Mouse (Mus musculus): ENCODE data around the gene Atp6v1fnb. TPM values are rescaled to one million over a fixed set of nuclear protein-coding genes. Genes with fewer than 3 reads are reported as not detected.

Atp6v1fnb gene
- polyA plus RNA-seq, 1 experiment from 2014 or later = not detected

DNA sequence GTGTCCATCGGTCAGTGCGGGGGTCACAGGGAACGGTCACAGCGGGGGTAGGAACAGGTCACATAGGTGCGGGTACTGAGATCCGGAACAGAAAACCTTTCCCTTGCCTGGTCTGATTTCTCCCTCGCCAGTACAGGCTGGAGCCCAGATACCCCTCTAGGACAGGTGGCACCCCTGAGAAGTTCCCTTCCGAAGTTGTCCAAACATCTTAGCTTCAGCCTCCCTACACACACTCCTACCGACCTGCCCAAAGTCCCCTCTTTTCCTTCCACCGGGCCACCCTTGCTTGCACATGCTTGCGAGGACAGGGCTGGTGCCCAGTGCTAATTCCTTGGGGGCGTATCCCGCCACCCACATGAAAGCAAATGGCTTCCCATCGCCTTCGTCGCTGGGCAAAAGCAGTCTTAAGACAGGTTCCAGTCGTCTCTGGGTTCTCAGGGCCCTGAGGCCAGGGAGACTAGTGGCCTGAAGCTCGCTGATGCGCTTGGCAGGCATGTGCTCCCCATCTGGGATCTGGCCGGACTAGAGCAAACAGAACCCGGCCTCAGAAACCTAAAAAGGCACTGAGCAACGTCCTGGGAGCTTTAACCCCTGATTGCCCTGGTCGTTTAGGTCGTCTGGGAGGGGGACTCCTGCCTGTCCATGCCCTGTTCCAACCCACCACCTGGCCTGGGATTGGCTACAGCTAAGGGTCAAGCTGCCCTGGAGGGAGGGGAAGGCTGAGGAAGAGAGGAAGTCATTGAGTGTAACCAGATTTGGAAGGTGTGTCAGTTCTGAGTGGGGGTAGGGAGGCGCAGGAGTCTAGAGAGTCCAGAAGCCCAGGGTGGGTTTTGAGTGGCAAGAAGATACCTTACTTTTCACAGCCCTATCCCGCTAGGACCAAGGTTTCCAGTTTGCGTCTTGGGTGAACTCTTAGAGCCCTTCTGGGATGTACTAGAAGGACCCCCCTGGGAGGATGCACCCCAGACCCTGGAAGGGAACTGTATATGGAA, 37.1 kb upstream of the Atp6v1fnb start:
- peak overlapping the region; percentile 85 for H3K4me2 ChIP-seq (ENCODE audit: low read depth, low read length)
- peaks cover 14% of the 10 kb centered on the region for H3K27me3 ChIP-seq (replicated peaks; ENCODE audit: control insufficient read depth, insufficient read depth, low read length)
- H3K4me1 ChIP-seq (ENCODE audit: control insufficient read depth, insufficient read depth, low read length) = peaks cover 13% of the 10 kb centered on the region
- peak overlapping the region; percentile 76 for H3K9ac ChIP-seq (ENCODE audit: low read depth, low read length)
- H3K36me3 ChIP-seq (ENCODE audit: control insufficient read depth, insufficient read depth, low read length) = no peaks in the 10 kb centered on the region
- peak overlapping the region; percentile 65 for H3K4me3 ChIP-seq (ENCODE audit: low read length)
- ATAC-seq = peak; percentile 10; the same call in 1 of the 2 replicates
- WGBS = 5% methylated on average over 27 of the region's 27 CpGs
- H3K27ac ChIP-seq (ENCODE audit: low read length) = peak overlapping the region; percentile 86
- H3K9me3 ChIP-seq (ENCODE audit: control insufficient read depth, low read length) = no peaks in the 10 kb centered on the region

DNA sequence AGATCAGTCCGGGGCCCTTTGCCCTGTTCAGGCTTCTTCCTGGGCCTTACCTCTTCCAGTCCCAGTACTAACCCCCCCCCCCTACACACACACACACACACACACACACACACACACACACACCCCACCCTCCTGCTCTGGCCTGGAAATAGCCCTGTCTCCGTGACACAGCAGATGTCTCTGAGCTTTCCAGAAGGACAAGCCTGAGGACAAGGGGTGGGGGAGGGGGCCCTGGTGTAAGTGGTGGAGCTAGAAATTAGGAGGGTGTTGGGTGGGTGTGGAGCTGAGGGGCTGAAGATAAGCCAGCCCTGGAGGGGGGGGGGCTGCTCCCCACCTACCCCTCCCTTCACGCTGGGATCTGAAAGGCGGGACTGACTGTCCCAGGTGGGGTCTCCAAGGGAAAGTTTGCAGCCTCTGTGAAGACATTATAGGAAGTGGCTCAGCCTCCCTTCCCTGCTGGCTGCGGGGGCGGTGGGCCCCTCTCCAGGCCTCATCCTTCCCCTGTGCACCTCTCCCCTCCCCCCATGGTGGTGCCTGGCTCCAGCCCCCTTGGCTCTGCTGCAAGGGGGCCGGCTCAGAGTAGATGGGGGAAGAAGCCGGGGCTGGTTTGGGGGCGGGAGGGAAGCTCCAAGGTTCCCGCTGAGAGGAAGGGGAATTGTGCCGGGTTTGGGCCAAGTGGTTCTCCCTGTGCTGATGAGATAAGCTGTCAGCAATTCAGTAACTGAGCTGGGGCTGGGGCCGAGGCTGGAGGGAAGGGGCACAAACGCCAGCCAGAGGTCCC, 36.1 kb upstream of the Atp6v1fnb start:
- peak overlapping the region; percentile 85 for H3K4me2 ChIP-seq (ENCODE audit: low read depth, low read length)
- 8% methylated on average over 12 of the region's 13 CpGs for WGBS
- no peaks in the 10 kb centered on the region for H3K9me3 ChIP-seq (ENCODE audit: control insufficient read depth, low read length)
- peak overlapping the region; percentile 76 for H3K9ac ChIP-seq (ENCODE audit: low read depth, low read length)
- peaks cover 14% of the 10 kb centered on the region for H3K27me3 ChIP-seq (replicated peaks; ENCODE audit: control insufficient read depth, insufficient read depth, low read length)
- H3K4me3 ChIP-seq (ENCODE audit: low read length) = peak overlapping the region; percentile 65
- H3K36me3 ChIP-seq (ENCODE audit: control insufficient read depth, insufficient read depth, low read length) = no peaks in the 10 kb centered on the region
- peak; percentile 68 for ATAC-seq
- peaks cover 13% of the 10 kb centered on the region for H3K4me1 ChIP-seq (ENCODE audit: control insufficient read depth, insufficient read depth, low read length)
- H3K27ac ChIP-seq (ENCODE audit: low read length) = peak overlapping the region; percentile 86

DNA sequence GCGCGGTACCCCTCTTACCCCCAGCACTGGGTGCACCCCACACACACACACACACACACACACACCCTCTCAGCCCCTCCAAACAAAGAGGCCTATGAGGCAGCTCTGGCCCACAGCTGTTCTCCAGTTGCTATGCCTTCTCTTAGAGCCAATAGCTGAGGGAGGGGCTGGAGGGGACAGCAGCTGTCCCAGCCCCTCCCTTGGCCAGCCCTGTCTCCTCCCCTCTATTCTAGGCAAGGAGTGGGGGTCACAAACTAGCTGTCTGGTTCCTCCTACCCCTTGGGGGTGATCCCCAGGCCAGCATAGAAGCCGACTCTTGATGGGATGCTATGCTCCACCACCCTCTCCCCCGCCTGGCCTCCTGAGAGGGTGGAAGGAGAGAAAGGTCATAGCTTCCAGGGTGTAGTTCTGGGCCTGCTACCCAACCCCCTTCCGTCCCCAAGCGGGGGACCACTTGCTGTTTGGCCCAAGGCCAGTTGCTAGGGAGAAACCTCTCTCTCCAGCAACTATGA, 35.2 kb upstream of the Atp6v1fnb start:
- Histone ChIP-seq H3K36me3 (ENCODE audit: control insufficient read depth, insufficient read depth, low read length) (no peaks in the 10 kb centered on the region), H3K27ac (ENCODE audit: low read length) (peak overlapping the region; percentile 86), H3K9me3 (ENCODE audit: control insufficient read depth, low read length) (no peaks in the 10 kb centered on the region), H3K27me3 (replicated peaks; ENCODE audit: control insufficient read depth, insufficient read depth, low read length) (peaks cover 14% of the 10 kb centered on the region), H3K4me3 (ENCODE audit: low read length) (peak overlapping the region; percentile 65), H3K4me1 (ENCODE audit: control insufficient read depth, insufficient read depth, low read length) (peaks cover 13% of the 10 kb centered on the region), H3K9ac (ENCODE audit: low read depth, low read length) (peak overlapping the region; percentile 76), H3K4me2 (ENCODE audit: low read depth, low read length) (peak overlapping the region; percentile 85)
- 14% methylated on average over 6 of the region's 6 CpGs for WGBS
- ATAC-seq = peak; percentile 39; the same call in 1 of the 2 replicates

DNA sequence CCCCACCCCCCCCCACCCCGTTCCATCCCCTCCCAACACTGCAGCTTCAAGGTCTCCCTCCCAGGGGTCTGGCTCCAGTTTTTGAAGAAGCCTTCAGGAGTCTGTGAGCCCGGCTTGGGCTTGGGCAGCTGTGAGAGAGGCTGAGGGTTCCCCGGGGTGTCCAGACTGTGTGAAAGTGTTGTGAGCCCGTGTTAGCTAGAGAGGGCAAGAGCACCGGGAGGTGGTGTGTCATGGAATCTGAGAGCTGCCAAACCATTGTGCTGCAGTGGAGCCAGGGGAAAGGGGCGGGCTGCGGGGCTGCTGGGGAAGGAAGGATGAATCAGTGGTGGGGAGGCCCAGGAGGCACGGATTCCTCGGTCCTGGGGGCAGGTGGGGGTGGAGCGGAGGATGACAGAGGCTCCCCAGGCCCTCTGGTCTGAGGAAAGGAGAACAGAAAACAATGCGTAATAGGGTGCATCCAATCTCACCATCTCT, 34.7 kb upstream of the Atp6v1fnb start:
- Histone ChIP-seq H3K4me2 (ENCODE audit: low read depth, low read length) (peak overlapping the region; percentile 85), H3K9me3 (ENCODE audit: control insufficient read depth, low read length) (no peaks in the 10 kb centered on the region), H3K27me3 (replicated peaks; ENCODE audit: control insufficient read depth, insufficient read depth, low read length) (peaks cover 14% of the 10 kb centered on the region), H3K4me1 (ENCODE audit: control insufficient read depth, insufficient read depth, low read length) (peaks cover 13% of the 10 kb centered on the region), H3K36me3 (ENCODE audit: control insufficient read depth, insufficient read depth, low read length) (no peaks in the 10 kb centered on the region), H3K9ac (ENCODE audit: low read depth, low read length) (peak overlapping the region; percentile 76), H3K27ac (ENCODE audit: low read length) (peak overlapping the region; percentile 86), H3K4me3 (ENCODE audit: low read length) (peak overlapping the region; percentile 65)
- WGBS = 11% methylated on average over 11 of the region's 11 CpGs
- no peak for ATAC-seq

DNA sequence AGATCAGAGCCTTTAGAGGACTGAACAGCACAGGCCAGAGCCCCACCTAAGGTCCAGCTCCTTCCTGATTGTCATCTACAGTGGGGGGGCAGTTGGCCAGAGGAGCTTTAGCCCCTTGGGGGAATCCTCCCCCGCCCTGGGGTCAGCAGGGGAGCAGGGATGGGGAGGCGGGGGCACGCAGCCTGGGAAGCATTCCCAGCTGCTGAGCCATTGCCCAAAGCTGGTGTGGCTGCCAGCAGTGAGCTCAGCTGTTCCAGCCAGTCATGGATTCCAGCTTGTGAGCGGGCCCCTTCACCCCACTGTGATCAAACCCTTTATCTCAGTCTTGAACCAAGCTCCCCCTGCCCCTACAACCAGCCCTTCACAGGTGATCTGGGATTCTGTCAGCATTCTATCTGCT, 32.0 kb upstream of the Atp6v1fnb start:
- Histone ChIP-seq H3K9me3 (ENCODE audit: control insufficient read depth, low read length) (no peaks in the 10 kb centered on the region), H3K4me1 (ENCODE audit: control insufficient read depth, insufficient read depth, low read length) (peaks cover 7% of the 10 kb centered on the region; the same call in 1 of the 2 replicates), H3K9ac (ENCODE audit: low read depth, low read length) (no peak overlapping the region), H3K4me2 (ENCODE audit: low read depth, low read length) (no peak overlapping the region), H3K27me3 (replicated peaks; ENCODE audit: control insufficient read depth, insufficient read depth, low read length) (peaks cover 8% of the 10 kb centered on the region), H3K36me3 (ENCODE audit: control insufficient read depth, insufficient read depth, low read length) (peaks cover 3% of the 10 kb centered on the region; the same call in 1 of the 2 replicates), H3K4me3 (ENCODE audit: low read length) (no peak overlapping the region), H3K27ac (ENCODE audit: low read length) (no peak overlapping the region)
- WGBS = 92% methylated on average over 4 of the region's 4 CpGs
- no peak for ATAC-seq

DNA sequence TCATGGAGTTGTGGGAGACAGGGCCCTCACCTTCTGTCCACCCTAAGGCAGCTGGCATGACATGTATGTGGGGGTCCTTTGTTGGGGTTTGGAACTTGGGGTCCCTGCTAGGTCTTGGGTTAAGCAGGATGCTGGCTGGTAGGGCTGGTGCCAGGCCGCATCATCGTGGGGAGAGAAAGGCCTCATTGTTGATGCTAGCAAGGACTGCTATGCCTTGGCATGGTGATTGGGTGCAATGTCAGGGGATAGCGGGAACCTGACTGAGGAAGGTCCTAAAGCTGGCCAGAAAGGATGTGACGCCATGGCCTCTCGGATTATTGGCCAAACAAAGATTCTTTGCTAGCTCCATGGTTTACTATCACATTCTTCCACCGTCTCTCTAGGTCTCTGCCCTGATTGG, 31.4 kb upstream of the Atp6v1fnb start:
- Histone ChIP-seq H3K4me1 (ENCODE audit: control insufficient read depth, insufficient read depth, low read length) (peaks cover 7% of the 10 kb centered on the region; the same call in 1 of the 2 replicates), H3K27ac (ENCODE audit: low read length) (no peak overlapping the region), H3K4me3 (ENCODE audit: low read length) (no peak overlapping the region), H3K9ac (ENCODE audit: low read depth, low read length) (no peak overlapping the region), H3K9me3 (ENCODE audit: control insufficient read depth, low read length) (no peaks in the 10 kb centered on the region), H3K4me2 (ENCODE audit: low read depth, low read length) (no peak overlapping the region), H3K27me3 (replicated peaks; ENCODE audit: control insufficient read depth, insufficient read depth, low read length) (peaks cover 4% of the 10 kb centered on the region; the same call in 1 of the 2 replicates), H3K36me3 (ENCODE audit: control insufficient read depth, insufficient read depth, low read length) (peaks cover 6% of the 10 kb centered on the region; the same call in 1 of the 2 replicates)
- 89% methylated on average over 6 of the region's 6 CpGs for WGBS
- no peak for ATAC-seq

DNA sequence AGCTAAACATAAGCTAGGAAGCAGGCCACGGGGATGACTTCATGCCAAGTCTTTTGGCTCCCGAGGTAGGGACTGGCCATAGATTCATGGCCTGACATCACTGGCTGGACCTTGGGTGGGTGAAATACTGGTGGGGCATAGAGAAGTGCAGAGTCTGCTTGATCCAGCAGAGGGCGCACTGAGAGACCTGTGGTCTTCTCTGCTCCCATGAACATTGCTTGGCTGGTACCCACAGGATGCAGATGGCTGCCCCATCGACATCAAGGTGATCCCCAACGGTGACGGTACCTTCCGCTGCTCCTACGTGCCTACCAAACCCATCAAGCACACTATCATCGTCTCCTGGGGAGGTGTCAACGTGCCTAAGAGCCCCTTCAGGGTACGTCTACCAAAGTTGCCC, 26.5 kb upstream of the Atp6v1fnb start:
- H3K9ac ChIP-seq (ENCODE audit: low read depth, low read length) = no peak overlapping the region
- peaks cover 18% of the 10 kb centered on the region; the same call in 1 of the 2 replicates for H3K36me3 ChIP-seq (ENCODE audit: control insufficient read depth, insufficient read depth, low read length)
- no peaks in the 10 kb centered on the region for H3K27me3 ChIP-seq (replicated peaks; ENCODE audit: control insufficient read depth, insufficient read depth, low read length)
- no peak overlapping the region for H3K4me3 ChIP-seq (ENCODE audit: low read length)
- 70% methylated on average over 11 of the region's 11 CpGs for WGBS
- no peak for ATAC-seq
- H3K4me2 ChIP-seq (ENCODE audit: low read depth, low read length) = no peak overlapping the region
- no peaks in the 10 kb centered on the region for H3K4me1 ChIP-seq (ENCODE audit: control insufficient read depth, insufficient read depth, low read length)
- no peak overlapping the region for H3K27ac ChIP-seq (ENCODE audit: low read length)
- H3K9me3 ChIP-seq (ENCODE audit: control insufficient read depth, low read length) = no peaks in the 10 kb centered on the region

DNA sequence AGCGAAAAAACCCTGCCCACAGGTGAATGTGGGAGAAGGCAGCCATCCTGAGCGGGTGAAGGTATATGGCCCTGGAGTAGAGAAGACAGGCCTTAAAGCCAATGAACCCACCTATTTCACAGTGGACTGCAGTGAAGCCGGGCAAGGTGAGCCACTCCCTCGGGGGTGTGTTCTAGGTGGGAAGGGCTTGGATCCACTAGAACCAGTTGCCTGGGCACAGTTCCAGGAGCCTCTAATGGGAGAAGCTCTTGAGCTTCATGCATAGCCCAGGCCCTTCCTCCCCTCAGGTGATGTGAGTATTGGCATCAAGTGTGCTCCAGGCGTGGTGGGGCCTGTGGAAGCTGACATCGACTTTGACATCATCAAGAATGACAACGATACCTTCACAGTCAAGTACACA, 25.9 kb upstream of the Atp6v1fnb start:
- Histone ChIP-seq H3K27ac (ENCODE audit: low read length) (no peak overlapping the region), H3K36me3 (ENCODE audit: control insufficient read depth, insufficient read depth, low read length) (peaks cover 18% of the 10 kb centered on the region; the same call in 1 of the 2 replicates), H3K4me1 (ENCODE audit: control insufficient read depth, insufficient read depth, low read length) (no peaks in the 10 kb centered on the region), H3K9me3 (ENCODE audit: control insufficient read depth, low read length) (no peaks in the 10 kb centered on the region), H3K27me3 (replicated peaks; ENCODE audit: control insufficient read depth, insufficient read depth, low read length) (no peaks in the 10 kb centered on the region), H3K9ac (ENCODE audit: low read depth, low read length) (no peak overlapping the region), H3K4me2 (ENCODE audit: low read depth, low read length) (no peak overlapping the region), H3K4me3 (ENCODE audit: low read length) (no peak overlapping the region)
- ATAC-seq = no peak
- 92% methylated on average over 7 of the region's 7 CpGs for WGBS

DNA sequence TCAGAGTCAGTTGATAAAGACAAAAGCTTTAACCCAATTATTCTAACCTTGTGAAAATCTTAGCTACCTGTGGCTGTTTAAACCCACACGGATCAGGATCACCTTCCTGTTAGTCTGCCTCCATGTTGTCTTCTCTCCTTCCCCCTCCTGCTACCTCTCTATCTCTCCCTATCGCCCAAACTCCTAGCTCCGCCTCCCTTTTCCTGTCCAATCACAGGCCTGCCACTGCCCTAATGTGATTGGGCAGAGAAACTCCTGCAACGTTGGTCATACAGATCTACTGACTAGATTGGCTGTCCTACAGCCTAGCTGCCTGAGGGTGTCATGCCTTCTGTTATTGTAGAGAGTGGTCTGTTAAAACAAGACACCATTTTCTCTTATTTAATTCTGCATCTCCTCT, 21.4 kb upstream of the Atp6v1fnb start:
- no peaks in the 10 kb centered on the region for H3K4me1 ChIP-seq (ENCODE audit: control insufficient read depth, insufficient read depth, low read length)
- H3K4me2 ChIP-seq (ENCODE audit: low read depth, low read length) = no peak overlapping the region
- ATAC-seq = no peak
- H3K27me3 ChIP-seq (replicated peaks; ENCODE audit: control insufficient read depth, insufficient read depth, low read length) = no peaks in the 10 kb centered on the region; the same call in 1 of the 2 replicates
- no peak overlapping the region for H3K4me3 ChIP-seq (ENCODE audit: low read length)
- H3K27ac ChIP-seq (ENCODE audit: low read length) = no peak overlapping the region
- peaks cover 12% of the 10 kb centered on the region; the same call in 1 of the 2 replicates for H3K36me3 ChIP-seq (ENCODE audit: control insufficient read depth, insufficient read depth, low read length)
- WGBS = 33% methylated on average over 4 of the region's 4 CpGs
- no peaks in the 10 kb centered on the region for H3K9me3 ChIP-seq (ENCODE audit: control insufficient read depth, low read length)
- no peak overlapping the region for H3K9ac ChIP-seq (ENCODE audit: low read depth, low read length)
